Mouse (Mus musculus): ENCODE data around the gene Spata31d1a. TPM values are rescaled to one million over a fixed set of nuclear protein-coding genes. Genes with fewer than 3 reads are reported as not detected.
A peak's percentile ranks its signal among the peaks of the same experiment; 100 is the strongest.

Spata31d1a gene
- total and polyA plus RNA-seq, 2 experiments from 2014 or later, result not detected

DNA sequence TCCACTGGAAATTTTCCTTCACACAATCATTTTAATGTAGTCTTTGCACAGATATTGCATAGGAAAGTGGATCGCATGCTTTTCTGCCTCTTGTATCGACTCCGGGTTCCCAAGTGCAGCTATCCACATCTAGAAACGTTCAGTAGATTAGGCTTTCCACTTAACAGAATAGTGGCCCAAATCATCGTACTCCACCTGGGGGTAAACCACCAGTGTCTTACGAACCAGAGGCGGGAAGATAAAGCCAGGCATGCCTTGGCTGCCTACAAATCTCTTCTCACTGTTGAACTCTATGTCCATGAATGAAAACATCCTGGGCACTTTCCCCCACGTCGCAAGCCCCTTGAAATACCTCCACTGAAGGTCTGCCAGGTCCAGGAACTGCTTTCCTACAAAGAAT lies 20.8 kb downstream of the Spata31d1a start:
- Histone ChIP-seq H3K9ac (replicated peaks; ENCODE audit: low read depth, low read length) (no peak overlapping the region), H3K4me1 (ENCODE audit: control insufficient read depth, insufficient read depth) (no peaks in the 10 kb centered on the region), H3K27ac (ENCODE audit: low read depth) (no peak overlapping the region), H3K36me3 (replicated peaks; ENCODE audit: control insufficient read depth, insufficient read depth, low read length) (no peaks in the 10 kb centered on the region), H3K9me3 (replicated peaks; ENCODE audit: control insufficient read depth, low read length) (no peaks in the 10 kb centered on the region), H3K27me3 (ENCODE audit: control insufficient read depth, insufficient read depth, low read length) (no peaks in the 10 kb centered on the region), H3K4me3 (ENCODE audit: low read depth, low read length) (no peak overlapping the region), H3K4me2 (ENCODE audit: low read depth, low read length) (no peak overlapping the region)
- DNase-seq (ENCODE audit: low spot score) (no peak), ATAC-seq (ENCODE audit: insufficient read depth, low read depth) (no peak)
- 48% methylated on average over 9 of the region's 9 CpGs for WGBS
- no peak for TF ChIP-seq EP300 (IDR thresholded peaks at IDR 0.05; ENCODE audit: low read depth)

GRCm38 (mm10) chr13:59688338-59688770 lies 21.8 kb downstream of the Spata31d1a start:
- peak overlapping the region; percentile 69 for H3K27ac ChIP-seq (ENCODE audit: low read depth)
- H3K4me2 ChIP-seq (ENCODE audit: low read depth, low read length), result peak overlapping the region; percentile 53
- no peaks in the 10 kb centered on the region for H3K4me1 ChIP-seq (ENCODE audit: control insufficient read depth, insufficient read depth)
- peak; percentile 44 for DNase-seq (ENCODE audit: low spot score)
- TF ChIP-seq CTCF (IDR thresholded peaks at IDR 0.05; ENCODE audit: low read depth) (no peak), EP300 (IDR thresholded peaks at IDR 0.05; ENCODE audit: low read depth) (no peak)
- no peaks in the 10 kb centered on the region for H3K27me3 ChIP-seq (ENCODE audit: control insufficient read depth, insufficient read depth, low read length)
- H3K9me3 ChIP-seq (replicated peaks; ENCODE audit: control insufficient read depth, low read length), result no peaks in the 10 kb centered on the region
- H3K4me3 ChIP-seq (ENCODE audit: low read depth, low read length), result peak overlapping the region; percentile 21
- H3K9ac ChIP-seq (replicated peaks; ENCODE audit: low read depth, low read length), result no peak overlapping the region
- peak; percentile 55 for ATAC-seq (ENCODE audit: insufficient read depth, low read depth)
- WGBS, result 17% methylated on average over 13 of the region's 13 CpGs
- H3K36me3 ChIP-seq (replicated peaks; ENCODE audit: control insufficient read depth, insufficient read depth, low read length), result no peaks in the 10 kb centered on the region

- DNase-seq (ENCODE audit: low spot score) (no peak), ATAC-seq (ENCODE audit: insufficient read depth, low read depth) (no peak)
- no peak overlapping the region for H3K4me2 ChIP-seq (ENCODE audit: low read depth, low read length)
- no peak overlapping the region for H3K9ac ChIP-seq (replicated peaks; ENCODE audit: low read depth, low read length)
- TF ChIP-seq CTCF (IDR thresholded peaks at IDR 0.05; ENCODE audit: low read depth) (no peak), EP300 (IDR thresholded peaks at IDR 0.05; ENCODE audit: low read depth) (no peak)
- no peaks in the 10 kb centered on the region for H3K9me3 ChIP-seq (replicated peaks; ENCODE audit: control insufficient read depth, low read length)
- H3K36me3 ChIP-seq (replicated peaks; ENCODE audit: control insufficient read depth, insufficient read depth, low read length), result no peaks in the 10 kb centered on the region
- peaks cover 6% of the 10 kb centered on the region for H3K4me1 ChIP-seq (ENCODE audit: control insufficient read depth, insufficient read depth)
- H3K4me3 ChIP-seq (ENCODE audit: low read depth, low read length), result no peak overlapping the region
- H3K27ac ChIP-seq (ENCODE audit: low read depth), result no peak overlapping the region
- WGBS, result 78% methylated on average over 3 of the region's 3 CpGs
- no peaks in the 10 kb centered on the region; the same call in 1 of the 2 replicates for H3K27me3 ChIP-seq (ENCODE audit: control insufficient read depth, insufficient read depth, low read length)
Observed at GRCm38 (mm10) chr13:59685236-59685635, 24.9 kb downstream of the Spata31d1a start.

- 12% methylated on average over 7 of the region's 7 CpGs for WGBS
Observed at GRCm38 (mm10) chr13:59682629-59683028, 27.5 kb downstream of the Spata31d1a start.

DNA sequence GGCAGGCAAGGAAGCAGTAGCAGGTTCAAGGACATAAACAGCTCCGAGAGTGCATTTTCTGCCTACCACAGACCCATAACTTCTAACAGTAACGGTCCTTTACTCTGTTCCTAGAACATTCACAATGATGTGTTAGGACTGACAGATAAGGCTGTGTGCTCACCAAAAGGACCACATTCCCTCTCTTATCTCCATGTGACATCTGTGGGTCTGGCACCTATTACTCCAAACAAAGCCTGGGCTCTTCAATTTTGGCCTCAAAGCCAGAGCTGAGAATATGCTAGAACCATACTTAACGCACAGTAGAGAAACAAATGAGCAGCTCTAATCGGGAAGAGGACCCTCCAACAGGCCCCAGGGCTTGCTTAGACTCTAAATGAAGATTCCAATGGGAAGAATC lies 30.2 kb downstream of the Spata31d1a start:
- ATAC-seq (ENCODE audit: insufficient read depth, low read depth), result no peak
- Histone ChIP-seq H3K9ac (replicated peaks; ENCODE audit: low read depth, low read length) (no peak overlapping the region), H3K27ac (ENCODE audit: low read depth) (no peak overlapping the region), H3K4me3 (ENCODE audit: low read depth, low read length) (no peak overlapping the region), H3K9me3 (replicated peaks; ENCODE audit: control insufficient read depth, low read length) (no peaks in the 10 kb centered on the region), H3K4me1 (ENCODE audit: control insufficient read depth, insufficient read depth) (peaks cover 6% of the 10 kb centered on the region), H3K4me2 (ENCODE audit: low read depth, low read length) (no peak overlapping the region), H3K27me3 (ENCODE audit: control insufficient read depth, insufficient read depth, low read length) (no peaks in the 10 kb centered on the region; the same call in 1 of the 2 replicates), H3K36me3 (replicated peaks; ENCODE audit: control insufficient read depth, insufficient read depth, low read length) (no peaks in the 10 kb centered on the region)
- 55% methylated on average over 4 of the region's 4 CpGs for WGBS
- no peak for DNase-seq (ENCODE audit: low spot score)
- no peak for TF ChIP-seq CTCF (IDR thresholded peaks at IDR 0.05; ENCODE audit: low read depth)
- TF ChIP-seq EP300 (IDR thresholded peaks at IDR 0.05; ENCODE audit: low read depth), result no peak

More at GRCm38 (mm10) chr13:59682629-59683028, 27.5 kb downstream of the Spata31d1a start:
- no peaks in the 10 kb centered on the region for H3K9me3 ChIP-seq (replicated peaks; ENCODE audit: control insufficient read depth, low read length)
- DNase-seq (ENCODE audit: low spot score), result peak; percentile 40
- ATAC-seq (ENCODE audit: insufficient read depth, low read depth), result peak; percentile 39; the same call in 1 of the 2 replicates
- no peak overlapping the region for H3K4me2 ChIP-seq (ENCODE audit: low read depth, low read length)
- no peak overlapping the region for H3K27ac ChIP-seq (ENCODE audit: low read depth)
- no peaks in the 10 kb centered on the region; the same call in 1 of the 2 replicates for H3K27me3 ChIP-seq (ENCODE audit: control insufficient read depth, insufficient read depth, low read length)
- TF ChIP-seq CTCF (IDR thresholded peaks at IDR 0.05; ENCODE audit: low read depth) (no peak), EP300 (IDR thresholded peaks at IDR 0.05; ENCODE audit: low read depth) (no peak)
- no peak overlapping the region for H3K9ac ChIP-seq (replicated peaks; ENCODE audit: low read depth, low read length)
- H3K4me1 ChIP-seq (ENCODE audit: control insufficient read depth, insufficient read depth), result peaks cover 6% of the 10 kb centered on the region
- H3K4me3 ChIP-seq (ENCODE audit: low read depth, low read length), result no peak overlapping the region
- no peaks in the 10 kb centered on the region for H3K36me3 ChIP-seq (replicated peaks; ENCODE audit: control insufficient read depth, insufficient read depth, low read length)

DNA sequence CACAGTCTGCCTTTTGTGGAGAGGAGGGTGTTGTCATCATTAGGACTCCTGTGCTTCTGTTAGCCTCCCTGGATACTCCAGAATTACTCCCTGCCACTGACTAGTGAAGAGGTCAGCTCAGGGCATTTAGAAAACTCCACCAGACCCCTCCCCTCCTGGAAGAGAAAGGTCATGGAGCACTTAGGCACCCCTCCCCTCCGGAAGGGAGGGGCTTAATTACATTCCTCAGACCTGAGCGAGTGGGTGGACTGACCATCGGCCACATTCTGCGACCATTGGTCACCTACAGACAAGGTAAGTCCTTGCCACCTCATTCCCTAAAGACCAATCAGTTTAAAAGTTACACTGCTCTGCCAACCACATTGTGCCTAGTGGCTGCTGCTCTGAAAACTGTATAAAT lies 30.8 kb downstream of the Spata31d1a start:
- Histone ChIP-seq H3K4me1 (ENCODE audit: control insufficient read depth, insufficient read depth) (peaks cover 11% of the 10 kb centered on the region), H3K9ac (replicated peaks; ENCODE audit: low read depth, low read length) (no peak overlapping the region), H3K27ac (ENCODE audit: low read depth) (no peak overlapping the region), H3K9me3 (replicated peaks; ENCODE audit: control insufficient read depth, low read length) (no peaks in the 10 kb centered on the region), H3K36me3 (replicated peaks; ENCODE audit: control insufficient read depth, insufficient read depth, low read length) (no peaks in the 10 kb centered on the region), H3K4me3 (ENCODE audit: low read depth, low read length) (no peak overlapping the region), H3K27me3 (ENCODE audit: control insufficient read depth, insufficient read depth, low read length) (no peaks in the 10 kb centered on the region; the same call in 1 of the 2 replicates), H3K4me2 (ENCODE audit: low read depth, low read length) (no peak overlapping the region)
- DNase-seq (ENCODE audit: low spot score) (no peak), ATAC-seq (ENCODE audit: insufficient read depth, low read depth) (no peak)
- TF ChIP-seq EP300 (IDR thresholded peaks at IDR 0.05; ENCODE audit: low read depth), result no peak
- TF ChIP-seq CTCF (IDR thresholded peaks at IDR 0.05; ENCODE audit: low read depth), result no peak
- 47% methylated on average over 4 of the region's 4 CpGs for WGBS
